Mouse (Mus musculus) right cerebral cortex, postnatal 25 days (tissue): ENCODE measurements around the gene Adck1.
"Not testable (repeated sequence)": the region's sequence is repeated elsewhere in the genome, so short reads cannot be mapped to it uniquely, and the experiment has no call there.

Source experiments
- DNase-seq: peaks from one replicate; pipeline ENCODE4 v3.0.0; 2022

The Adck1 gene

GRCm38 (mm10) chr12:88360441-88361119, at the start of gene Adck1:
Gene Adck1, plus strand, starts transcription at chr12:88360554.
- DNase-seq = peak; percentile 92

GRCm38 (mm10) chr12:88314556-88314955, 45.8 kb upstream of the Adck1 start:
- no peak for DNase-seq

GRCm38 (mm10) chr12:88323926-88324325, 36.4 kb upstream of the Adck1 start, which contains the start of gene Gm5039:
Gene Gm5039, minus strand, starts transcription at chr12:88324026.
- not testable (repeated sequence) for DNase-seq

GRCm38 (mm10) chr12:88336662-88337413, 23.5 kb upstream of the Adck1 start:
- DNase-seq = not testable (repeated sequence)

GRCm38 (mm10) chr12:88341286-88341685, 19.1 kb upstream of the Adck1 start:
- DNase-seq = not testable (repeated sequence)

GRCm38 (mm10) chr12:88354182-88354702, 6.1 kb upstream of the Adck1 start:
- DNase-seq = no peak

- no peak for DNase-seq
These were observed 729 bp downstream of the Adck1 start for GRCm38 (mm10) chr12:88361120-88361445.

- DNase-seq = no peak
These were observed 7.3 kb downstream of the Adck1 start for GRCm38 (mm10) chr12:88367673-88368072.

GRCm38 (mm10) chr12:88368618-88369017, 8.3 kb downstream of the Adck1 start:
- no peak for DNase-seq

GRCm38 (mm10) chr12:88369690-88370089, 9.3 kb downstream of the Adck1 start:
- not testable (repeated sequence) for DNase-seq

- DNase-seq = not testable (repeated sequence)
These were observed 10.0 kb downstream of the Adck1 start for GRCm38 (mm10) chr12:88370321-88370720.

- no peak for DNase-seq
These were observed 11.7 kb downstream of the Adck1 start for GRCm38 (mm10) chr12:88372018-88372417.

- peak; percentile 32 for DNase-seq
These were observed 16.5 kb downstream of the Adck1 start for GRCm38 (mm10) chr12:88376820-88377219.

GRCm38 (mm10) chr12:88378256-88378655, 17.9 kb downstream of the Adck1 start:
- no peak for DNase-seq

GRCm38 (mm10) chr12:88388832-88389231, 28.5 kb downstream of the Adck1 start:
- DNase-seq = no peak

GRCm38 (mm10) chr12:88398658-88399057, 38.3 kb downstream of the Adck1 start:
- no peak for DNase-seq

- no peak for DNase-seq
These were observed 43.2 kb downstream of the Adck1 start for GRCm38 (mm10) chr12:88403541-88403940.

GRCm38 (mm10) chr12:88405113-88405512, 44.8 kb downstream of the Adck1 start:
- DNase-seq = peak; percentile 63

- DNase-seq = no peak
These were observed 47.6 kb downstream of the Adck1 start for GRCm38 (mm10) chr12:88407996-88408322.

GRCm38 (mm10) chr12:88408323-88409047, 48.1 kb downstream of the Adck1 start:
- no peak for DNase-seq

GRCm38 (mm10) chr12:88413239-88413638, 52.9 kb downstream of the Adck1 start:
- DNase-seq = no peak

- DNase-seq = no peak
These were observed 59.7 kb downstream of the Adck1 start for GRCm38 (mm10) chr12:88419912-88420621.

- no peak for DNase-seq
These were observed 66.6 kb downstream of the Adck1 start for GRCm38 (mm10) chr12:88426926-88427325.
